Mouse (Mus musculus): ENCODE data around the gene Cckbr.

GRCm38 (mm10) chr7:105399935-105400624 is 25.5 kb upstream of the Cckbr start, which contains the start of gene Fam160a2:
- no peak for TF ChIP-seq CTCF (IDR thresholded peaks at IDR 0.05)
- TF ChIP-seq EP300 (IDR thresholded peaks at IDR 0.05) = no peak

All from lung, postnatal 0 days (tissue).